Mouse (Mus musculus) spleen, adult 2 months (tissue): ENCODE measurements around the gene Cd244a.

Experiments
- CTCF ChIP-seq: fragments of 200-500 bp; IDR thresholded peaks from 2 replicates; pipeline ENCODE4 v1.5.1; 2011; ENCODE audit warnings: mild to moderate bottlenecking, inconsistent platforms; ENCODE audit not compliant: insufficient read depth, insufficient read length, insufficient replicate concordance; ENCODE audit errors: extremely low read depth
- POLR2A ChIP-seq: fragments of 200-500 bp; IDR thresholded peaks from 2 replicates; pipeline ENCODE4 v1.6.1; 2011; ENCODE audit warnings: low read depth, low read length, inconsistent platforms

- TF ChIP-seq CTCF: peak; percentile 44; the same call in 1 of the 2 replicates
- TF ChIP-seq POLR2A: no peak
Measured at GRCm38 (mm10) chr1:171532830-171533229, 26.2 kb upstream of the Cd244a start.
